Comparison of ENCODE assay signal across 8 mouse cellular contexts in the genomic region with DNA sequence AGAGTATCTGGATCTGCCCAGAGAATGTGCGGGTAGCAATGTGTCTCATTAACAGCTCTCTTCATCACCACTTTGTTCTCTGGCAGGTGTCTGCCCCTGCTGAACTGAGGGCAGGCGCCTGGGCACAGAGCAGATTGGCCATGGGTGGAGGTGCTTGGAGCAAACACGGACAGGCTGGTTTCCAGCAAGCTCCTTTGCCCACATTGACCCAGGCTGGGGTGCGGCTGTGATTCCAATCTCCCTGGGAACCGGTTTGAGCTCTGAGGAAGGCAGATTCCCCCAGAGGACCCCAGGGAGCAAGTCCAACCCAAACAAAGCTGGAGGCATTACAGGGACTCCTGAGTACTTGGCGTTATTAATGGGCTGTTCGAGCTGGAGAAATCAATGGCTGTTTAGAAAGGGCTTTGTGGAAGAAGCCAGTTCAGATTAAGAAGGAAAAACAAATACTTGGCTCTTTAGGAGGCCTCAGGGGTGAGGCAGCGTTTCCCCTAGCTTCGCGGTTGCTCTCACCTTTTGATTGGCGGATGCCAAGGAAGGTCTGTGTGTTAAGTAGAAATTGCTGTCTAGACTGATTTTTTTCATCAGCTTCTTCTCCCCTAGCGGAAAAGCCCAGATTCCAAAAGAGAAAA.
DNase-seq lines count a peak whose midpoint lies in the region; ATAC-seq lines count a peak whose summit lies in the region.

No protein-coding gene starts in this region.

- WGBS in intestine, embryonic 16.5 days: 28% methylated on average over 12 of the region's 12 CpGs

- DNase-seq in adrenal gland, adult 2 months: peak; percentile 54
- DNase-seq in adrenal gland, postnatal 25 days: no peak
- peak; percentile 64 for DNase-seq in urinary bladder, postnatal 14 days (ENCODE audit: low spot score)
- DNase-seq in urinary bladder, postnatal 25 days (ENCODE audit: low spot score): no peak
- peak; percentile 42 for DNase-seq in retina, embryonic 14.5 days (ENCODE audit: low spot score)
- DNase-seq in frontal cortex, postnatal 10 days (ENCODE audit: low spot score in 2 of 2): no peak

- ATAC-seq in intestine, embryonic 16.5 days: peak; percentile 40; the same call in 1 of the 2 replicates
- ATAC-seq in granulocyte monocyte progenitor cell, adult 5-6 weeks (replicated peaks; ENCODE audit: poor library complexity, severe bottlenecking): no peak

- peaks cover 12% of the 10 kb centered on the region for H3K4me1 ChIP-seq in intestine, embryonic 16.5 days (ENCODE audit: control insufficient read depth, insufficient read depth, low read length)

- H3K4me3 ChIP-seq in intestine, embryonic 16.5 days (ENCODE audit: low read length): no peak overlapping the region

- no peaks in the 10 kb centered on the region for H3K27me3 ChIP-seq in intestine, embryonic 16.5 days (replicated peaks; ENCODE audit: control insufficient read depth, insufficient read depth, low read length)

- H3K9me3 ChIP-seq in intestine, embryonic 16.5 days (ENCODE audit: control insufficient read depth, low read length): no peaks in the 10 kb centered on the region

- H3K27ac ChIP-seq in intestine, embryonic 16.5 days (ENCODE audit: low read length): no peak overlapping the region

- no peak overlapping the region for H3K9ac ChIP-seq in intestine, embryonic 16.5 days (ENCODE audit: low read depth, low read length)

- no peaks in the 10 kb centered on the region for H3K36me3 ChIP-seq in intestine, embryonic 16.5 days (ENCODE audit: control insufficient read depth, insufficient read depth, low read length)

- peak overlapping the region; percentile 7; the same call in 1 of the 2 replicates for H3K4me2 ChIP-seq in intestine, embryonic 16.5 days (ENCODE audit: low read depth, low read length)

Comparison
In these comparisons a context has a peak if more than half of its experiments do, and no peak if none do; other contexts are left out.
1. DNase-seq: peak in adrenal gland, adult 2 months (single experiment), urinary bladder, postnatal 14 days (single experiment) and retina, embryonic 14.5 days (single experiment); none in adrenal gland, postnatal 25 days (single experiment), urinary bladder, postnatal 25 days (single experiment) and frontal cortex, postnatal 10 days (0 of 2).